ENCODE assay signal across 9 mouse cellular contexts in genomic region chr16:17858592-17858991, GRCm38 (mm10). TPM values are rescaled to one million over a fixed set of nuclear protein-coding genes. Genes with fewer than 3 reads are reported as not detected.
DNase-seq lines count a peak whose midpoint lies in the region; ATAC-seq lines count a peak whose summit lies in the region.
"Had no signal": no experiment of that assay in that cellular context is flagged by ENCODE, and none has a peak within 500 bp of the region (broad histone marks: within the 10 kb centered on the region; RNA-seq: fewer than 3 reads in every experiment).

No protein-coding gene starts in this region.

- no peak for ATAC-seq in kidney, embryonic 14.5 days (ENCODE audit: low FRiP score, low TSS enrichment)
- ATAC-seq in liver, embryonic 13.5 days (ENCODE audit: low read depth): 0 out of 2 replicates have a peak, but pooled peaks have one; percentile 34
- no peak for ATAC-seq in erythroid progenitor cell, adult 5-6 weeks (replicated peaks; ENCODE audit: low FRiP score, poor library complexity, severe bottlenecking)
- no peak for ATAC-seq in monocyte, adult 5-6 weeks (replicated peaks; ENCODE audit: insufficient number of reproducible peaks, low FRiP score, low TSS enrichment, poor library complexity, severe bottlenecking)

- no peaks in the 10 kb centered on the region for H3K27me3 ChIP-seq in kidney, embryonic 14.5 days (ENCODE audit: control insufficient read depth, insufficient read depth, low read length)
- no peaks in the 10 kb centered on the region for H3K27me3 ChIP-seq in liver, embryonic 13.5 days

- H3K36me3 ChIP-seq in kidney, embryonic 14.5 days (ENCODE audit: control insufficient read depth, insufficient read depth, low read length): peaks cover 65% of the 10 kb centered on the region
- H3K36me3 ChIP-seq in liver, embryonic 13.5 days: peaks cover 62% of the 10 kb centered on the region

- H3K9me3 ChIP-seq in kidney, embryonic 14.5 days (ENCODE audit: control insufficient read depth, low read length): no peaks in the 10 kb centered on the region
- no peaks in the 10 kb centered on the region for H3K9me3 ChIP-seq in liver, embryonic 13.5 days (replicated peaks)

- no peak overlapping the region for H3K9ac ChIP-seq in kidney, embryonic 14.5 days (ENCODE audit: low read depth, low read length)
- H3K9ac ChIP-seq in liver, embryonic 13.5 days: no peak overlapping the region

- H3K4me2 ChIP-seq in kidney, embryonic 14.5 days (replicated peaks; ENCODE audit: low read depth, low read length): no peak overlapping the region
- H3K4me2 ChIP-seq in liver, embryonic 13.5 days: no peak overlapping the region

- no peak overlapping the region for H3K27ac ChIP-seq in kidney, embryonic 14.5 days (ENCODE audit: low read depth, low read length)
- H3K27ac ChIP-seq in liver, embryonic 13.5 days: no peak overlapping the region

- H3K4me3 ChIP-seq in kidney, embryonic 14.5 days (ENCODE audit: low read length): no peak overlapping the region
- no peak overlapping the region for H3K4me3 ChIP-seq in liver, embryonic 13.5 days (replicated peaks)

- peak; percentile 32 for DNase-seq in cerebellum, adult 11-12 months
- DNase-seq in cerebellum, adult 9-10 months: no peak
- DNase-seq in kidney, postnatal 36 days: peak; percentile 30 to 58
- DNase-seq in NIH3T3 (ENCODE audit: low read depth): peak; percentile 70
- DNase-seq in liver, embryonic 13.5 days: peak; percentile 20

- H3K4me1 ChIP-seq in kidney, embryonic 14.5 days (ENCODE audit: control insufficient read depth, insufficient read depth, low read length): no peaks in the 10 kb centered on the region
- no peaks in the 10 kb centered on the region for H3K4me1 ChIP-seq in liver, embryonic 13.5 days (replicated peaks)

RNA-seq across cellular contexts. Expression of gene Car15, which starts 20.4 kb away (rescaled TPM):
- polyA plus RNA-seq in kidney, embryonic 14.5 days (2014; fragmentation: Nextera tagmentation; extraction: Ambion mirVana): 2.7 and 2.9 TPM in 2 replicates
- polyA plus RNA-seq in liver, embryonic 13.5 days (2015; fragmentation: Nextera tagmentation; extraction: Ambion mirVana): 0.54 and 0.59 TPM in 2 replicates
- 7.1 and 9.7 TPM in 2 replicates for total RNA-seq in erythroid progenitor cell, adult 5-6 weeks (2015; ENCODE audit: low replicate concordance)
- total RNA-seq in erythroid progenitor cell, adult 5-6 weeks (2017; ENCODE audit: low replicate concordance): 4.6 and 9.5 TPM in 2 replicates
- 0.43 to 7.7 TPM (median 6.5 TPM) in 3 replicates for total RNA-seq in monocyte, adult 5-6 weeks (2017)

RNA-seq across cellular contexts. Expression of gene B830017H08Rik, which starts 25.7 kb away (rescaled TPM):
- polyA plus RNA-seq in kidney, embryonic 14.5 days (2014; fragmentation: Nextera tagmentation; extraction: Ambion mirVana): not detected in 2 replicates
- not detected in 2 replicates for polyA plus RNA-seq in liver, embryonic 13.5 days (2015; fragmentation: Nextera tagmentation; extraction: Ambion mirVana)
- not detected in 2 replicates for total RNA-seq in erythroid progenitor cell, adult 5-6 weeks (2015; ENCODE audit: low replicate concordance)
- not detected in 2 replicates for total RNA-seq in erythroid progenitor cell, adult 5-6 weeks (2017; ENCODE audit: low replicate concordance)
- total RNA-seq in monocyte, adult 5-6 weeks (2017): not detected in 3 replicates
- polyA plus RNA-seq: lung, embryonic 16.5 days had no signal

RNA-seq across cellular contexts. Expression of gene Gm20518, which starts 32.9 kb away (rescaled TPM):
- 0.23 and 0.31 TPM in 2 replicates for polyA plus RNA-seq in kidney, embryonic 14.5 days (2014; fragmentation: Nextera tagmentation; extraction: Ambion mirVana)
- 0.05 and 0.08 TPM in 2 replicates for polyA plus RNA-seq in liver, embryonic 13.5 days (2015; fragmentation: Nextera tagmentation; extraction: Ambion mirVana)
- total RNA-seq in erythroid progenitor cell, adult 5-6 weeks (2015; ENCODE audit: low replicate concordance): 1.8 and 2.1 TPM in 2 replicates
- total RNA-seq in erythroid progenitor cell, adult 5-6 weeks (2017; ENCODE audit: low replicate concordance): 1.0 TPM in 1 of 2 replicates, not detected in the other
- total RNA-seq in monocyte, adult 5-6 weeks (2017): 2.1 to 2.9 TPM (median 2.5 TPM) in 3 replicates

RNA-seq across cellular contexts. Expression of gene Tssk1, which starts 35.4 kb away (rescaled TPM):
- polyA plus RNA-seq in kidney, embryonic 14.5 days (2014; fragmentation: Nextera tagmentation; extraction: Ambion mirVana): not detected in 2 replicates
- not detected in 2 replicates for polyA plus RNA-seq in liver, embryonic 13.5 days (2015; fragmentation: Nextera tagmentation; extraction: Ambion mirVana)
- not detected in 2 replicates for total RNA-seq in erythroid progenitor cell, adult 5-6 weeks (2015; ENCODE audit: low replicate concordance)
- total RNA-seq in erythroid progenitor cell, adult 5-6 weeks (2017; ENCODE audit: low replicate concordance): not detected in 2 replicates
- 0.67 TPM in 1 of 3 replicates, not detected in the others for total RNA-seq in monocyte, adult 5-6 weeks (2017)
- polyA plus RNA-seq: lung, embryonic 16.5 days had no signal

RNA-seq across cellular contexts. Expression of gene Dgcr2, which starts 39.8 kb away (rescaled TPM):
- polyA plus RNA-seq in kidney, embryonic 14.5 days (2014; fragmentation: Nextera tagmentation; extraction: Ambion mirVana): 73.0 and 91.7 TPM in 2 replicates
- 18.6 and 20.7 TPM in 2 replicates for polyA plus RNA-seq in liver, embryonic 13.5 days (2015; fragmentation: Nextera tagmentation; extraction: Ambion mirVana)
- total RNA-seq in erythroid progenitor cell, adult 5-6 weeks (2015; ENCODE audit: low replicate concordance): 21.4 and 38.9 TPM in 2 replicates
- total RNA-seq in erythroid progenitor cell, adult 5-6 weeks (2017; ENCODE audit: low replicate concordance): 41.7 and 42.7 TPM in 2 replicates
- 24.9 to 38.2 TPM (median 37.0 TPM) in 3 replicates for total RNA-seq in monocyte, adult 5-6 weeks (2017)
